Mouse (Mus musculus): ENCODE measurements around the gene Sox13. TPM values are rescaled to one million over a fixed set of nuclear protein-coding genes. Genes with fewer than 3 reads are reported as not detected.

Sox13 gene
- total and polyA plus RNA-seq, 3 experiments, result 0.03 TPM; not detected in 2

- TF ChIP-seq GABPA (IDR thresholded peaks at IDR 0.05; ENCODE audit: low read depth, low read length), result no peak
Observed at GRCm38 (mm10) chr1:133431133-133431532, 7.0 kb upstream of the Sox13 start (continued).

- Histone ChIP-seq H3K27ac (ENCODE audit: control insufficient read depth, low read depth, low read length) (no peak overlapping the region), H3K36me3 (ENCODE audit: control insufficient read depth in 1 of 2, insufficient read depth in 2 of 2, low read length in 2 of 2) (no peaks in the 10 kb centered on the region), H3K4me1 (ENCODE audit: control insufficient read depth in 1 of 2, insufficient read depth in 2 of 2, low read length in 2 of 2) (no peaks in the 10 kb centered on the region), H3K9me3 (replicated peaks; ENCODE audit: insufficient read depth, low read length) (no peaks in the 10 kb centered on the region), H3K27me3 (ENCODE audit: control insufficient read depth in 1 of 2, insufficient read depth in 2 of 2, low read length in 2 of 2) (peaks cover 3 to 6% of the 10 kb centered on the region in 2 experiments), H3K9ac (ENCODE audit: control insufficient read depth, low read depth, low read length, poor library complexity, severe bottlenecking) (no peak overlapping the region), H3K4me3 (ENCODE audit: control insufficient read depth in 1 of 2, insufficient read depth in 1 of 2, low read depth in 2 of 2, low read length in 2 of 2) (no peak overlapping the region), H3K79me2 (ENCODE audit: control insufficient read depth, insufficient read depth, low read length, poor library complexity) (no peaks in the 10 kb centered on the region)
- TF ChIP-seq NRF1 (IDR thresholded peaks at IDR 0.05; ENCODE audit: insufficient read depth, low read depth, low read length, poor library complexity, severe bottlenecking) (no peak), MYB (IDR thresholded peaks at IDR 0.05; ENCODE audit: low read depth, low read length) (no peak), MXI1 (IDR thresholded peaks at IDR 0.05; ENCODE audit: low read depth, low read length) (no peak), POLR2AphosphoS2 (IDR thresholded peaks at IDR 0.05; ENCODE audit: low read length) (no peak), TCF12 (IDR thresholded peaks at IDR 0.05; ENCODE audit: low read depth, low read length) (no peak), POLR2A (IDR thresholded peaks at IDR 0.05; ENCODE audit: control insufficient read depth in 1 of 2, insufficient read depth in 1 of 2, low read depth in 1 of 2, low read length in 2 of 2, poor library complexity in 1 of 2) (no peak), SIN3A (IDR thresholded peaks at IDR 0.05; ENCODE audit: low read length) (no peak), ETS1 (IDR thresholded peaks at IDR 0.05; ENCODE audit: low read depth, low read length) (no peak), RAD21 (IDR thresholded peaks at IDR 0.05; ENCODE audit: low read depth, low read length) (no peak), KAT2A (conservative IDR thresholded peaks at IDR 0.05; ENCODE audit: low read depth, low read length) (no peak), RCOR1 (IDR thresholded peaks at IDR 0.05; ENCODE audit: low read depth, low read length) (no peak), USF1 (IDR thresholded peaks at IDR 0.05; ENCODE audit: low read depth, low read length) (no peak), HCFC1 (IDR thresholded peaks at IDR 0.05; ENCODE audit: low read depth, low read length) (no peak), ELF1 (IDR thresholded peaks at IDR 0.05; ENCODE audit: low read depth, low read length) (no peak), GABPA (IDR thresholded peaks at IDR 0.05; ENCODE audit: low read depth, low read length) (no peak)
- no peak for DNase-seq (ENCODE audit: low read depth, low spot score)
Observed at GRCm38 (mm10) chr1:133424547-133425140, 467 bp upstream of the Sox13 start.

GRCm38 (mm10) chr1:133423166-133423542 lies 1.0 kb downstream of the Sox13 start:
- no peaks in the 10 kb centered on the region for H3K36me3 ChIP-seq (ENCODE audit: control insufficient read depth in 1 of 2, insufficient read depth in 2 of 2, low read length in 2 of 2)
- DNase-seq (ENCODE audit: low read depth, low spot score), result no peak
- no peaks in the 10 kb centered on the region for H3K9me3 ChIP-seq (replicated peaks; ENCODE audit: insufficient read depth, low read length)
- H3K4me1 ChIP-seq (ENCODE audit: control insufficient read depth in 1 of 2, insufficient read depth in 2 of 2, low read length in 2 of 2), result no peaks in the 10 kb centered on the region
- H3K9ac ChIP-seq (ENCODE audit: control insufficient read depth, low read depth, low read length, poor library complexity, severe bottlenecking), result no peak overlapping the region
- H3K4me3 ChIP-seq (ENCODE audit: control insufficient read depth in 1 of 2, insufficient read depth in 1 of 2, low read depth in 2 of 2, low read length in 2 of 2), result no peak overlapping the region
- H3K27me3 ChIP-seq (ENCODE audit: control insufficient read depth in 1 of 2, insufficient read depth in 2 of 2, low read length in 2 of 2), result peaks cover 3 to 7% of the 10 kb centered on the region in 2 experiments
- no peak for TF ChIP-seq JUND (IDR thresholded peaks at IDR 0.05; ENCODE audit: low read depth, low read length)
- no peak for TF ChIP-seq EP300 (IDR thresholded peaks at IDR 0.05; ENCODE audit: low read depth in 1 of 2, low read length in 2 of 2)
- TF ChIP-seq RAD21 (IDR thresholded peaks at IDR 0.05; ENCODE audit: low read depth, low read length), result no peak
- no peak for TF ChIP-seq MAX (IDR thresholded peaks at IDR 0.05; ENCODE audit: low read length)
- TF ChIP-seq UBTF (IDR thresholded peaks at IDR 0.05; ENCODE audit: borderline replicate concordance, insufficient read depth, low read depth, low read length), result no peak
- no peak for TF ChIP-seq POLR2AphosphoS2 (IDR thresholded peaks at IDR 0.05; ENCODE audit: low read length)
- no peak for TF ChIP-seq MYC (IDR thresholded peaks at IDR 0.05; ENCODE audit: low read depth, low read length)
- TF ChIP-seq MAFK (IDR thresholded peaks at IDR 0.05; ENCODE audit: borderline replicate concordance, low read depth, low read length), result no peak
- TF ChIP-seq MXI1 (IDR thresholded peaks at IDR 0.05; ENCODE audit: low read depth, low read length), result no peak
- no peak for TF ChIP-seq RCOR1 (IDR thresholded peaks at IDR 0.05; ENCODE audit: low read depth, low read length)
- TF ChIP-seq TAL1 (IDR thresholded peaks at IDR 0.05; ENCODE audit: low read length), result no peak
- no peak for TF ChIP-seq USF2 (IDR thresholded peaks at IDR 0.05; ENCODE audit: borderline replicate concordance in 1 of 2, insufficient read depth in 1 of 2, low read depth in 1 of 2, low read length in 2 of 2)
- no peak for TF ChIP-seq POLR2AphosphoS5 (IDR thresholded peaks at IDR 0.05; ENCODE audit: borderline replicate concordance, low read depth, low read length)
- TF ChIP-seq ZKSCAN1 (IDR thresholded peaks at IDR 0.05; ENCODE audit: low read depth, low read length), result no peak
- TF ChIP-seq NRF1 (IDR thresholded peaks at IDR 0.05; ENCODE audit: insufficient read depth, low read depth, low read length, poor library complexity, severe bottlenecking), result no peak
- no peak for TF ChIP-seq TCF12 (IDR thresholded peaks at IDR 0.05; ENCODE audit: low read depth, low read length)
- TF ChIP-seq GATA1 (IDR thresholded peaks at IDR 0.05; ENCODE audit: low read depth, low read length), result no peak
- no peak for TF ChIP-seq CHD2 (IDR thresholded peaks at IDR 0.05; ENCODE audit: low read length)
- H3K79me2 ChIP-seq (ENCODE audit: control insufficient read depth, insufficient read depth, low read length, poor library complexity), result no peaks in the 10 kb centered on the region
- H3K27ac ChIP-seq (ENCODE audit: control insufficient read depth, low read depth, low read length), result no peak overlapping the region
